Mouse (Mus musculus) heart, embryonic 16.5 days (tissue): ENCODE measurements around the gene Rassf8. TPM values are rescaled to one million over a fixed set of nuclear protein-coding genes. Genes with fewer than 3 reads are reported as not detected.

Source experiments
- ATAC-seq: fragments of 200-750 bp; cut with Nextera tagmentation; replicated peaks from 2 replicates; pipeline ENCODE4 v1.8.0; 2017; ENCODE audit warnings: moderate number of reproducible peaks; ENCODE audit not compliant: insufficient read depth, low FRiP score; ENCODE audit errors: extremely low read depth
- H3K27ac ChIP-seq: fragments of 300-500 bp; sonication (generic); 2 replicates; pipeline ENCODE4 v1.5.1; 2014; ENCODE audit warnings: mild to moderate bottlenecking, low read length, control low read depth, moderate library complexity
- H3K27me3 ChIP-seq: fragments of 300-500 bp; sonication (generic); 2 replicates; pipeline ENCODE4 v1.6.1; 2014; ENCODE audit warnings: low read length, mixed read lengths; ENCODE audit not compliant: control insufficient read depth, insufficient read depth
- H3K36me3 ChIP-seq: fragments of 300-500 bp; sonication (generic); 2 replicates; pipeline ENCODE4 v1.6.1; 2014; ENCODE audit not compliant: control insufficient read depth, insufficient read depth
- H3K4me1 ChIP-seq: fragments of 300-500 bp; sonication (generic); 2 replicates; pipeline ENCODE4 v1.6.1; 2014; ENCODE audit warnings: low read length, mixed read lengths; ENCODE audit not compliant: control insufficient read depth, insufficient read depth
- H3K4me2 ChIP-seq: fragments of 300-500 bp; sonication (generic); 2 replicates; pipeline ENCODE4 v1.6.1; 2014; ENCODE audit warnings: low read depth, mild to moderate bottlenecking, control low read depth, low read length
- H3K4me3 ChIP-seq: fragments of 300-500 bp; sonication (generic); 2 replicates; pipeline ENCODE4 v1.5.1; 2014; ENCODE audit warnings: mild to moderate bottlenecking, control low read depth, low read length
- H3K9ac ChIP-seq: fragments of 300-500 bp; sonication (generic); 2 replicates; pipeline ENCODE4 v1.6.1; 2014; ENCODE audit warnings: low read length, control low read depth
- H3K9me3 ChIP-seq: fragments of 300-500 bp; sonication (generic); replicated peaks from 2 replicates; pipeline ENCODE4 v1.6.1; 2016; ENCODE audit warnings: low read length; ENCODE audit not compliant: control insufficient read depth
- WGBS: fragments of 180-500 bp; shearing (Covaris S2); extraction: QIAGEN DNeasy Blood & Tissue Kit; methylation state at CpG from one replicate; pipeline ENCODE4 v1.1.7; 2014; 5-methylcytosine and 5-hydroxymethylcytosine counted together
- polyA plus RNA-seq: library from polyadenylated mRNA; unstranded; fragments of >200 nt; fragmentation: Nextera tagmentation; extraction: Ambion mirVana; gene quantifications from 2 replicates; pipeline ENCODE4 v1.2.1, GENCODE M21; 2015

Gene Rassf8
- polyA plus RNA-seq, 1 experiment from 2014 or later: 7.3 TPM

DNA sequence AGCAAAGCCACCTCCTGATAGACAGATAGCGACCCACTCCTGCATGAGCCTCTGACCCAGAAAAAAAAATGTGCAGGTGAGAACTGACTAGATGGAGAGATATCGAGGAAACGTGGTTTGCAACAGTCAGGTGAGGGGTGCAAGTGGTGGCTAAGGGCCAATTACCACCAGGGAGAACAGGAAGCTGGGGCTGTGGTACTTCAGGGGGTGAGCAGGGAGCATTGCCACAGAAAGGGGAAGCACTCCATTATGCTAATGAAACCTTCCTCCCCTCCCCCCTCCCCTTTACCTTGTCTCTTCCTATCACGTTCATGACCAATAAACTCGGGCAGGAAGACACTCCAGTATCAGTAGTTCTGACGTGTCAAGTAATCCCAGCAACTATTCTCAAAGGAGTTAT, 88.8 kb downstream of the Rassf8 start:
- no peak overlapping the region for H3K27ac ChIP-seq
- H3K9me3 ChIP-seq: no peaks in the 10 kb centered on the region
- 36% methylated on average over 6 of the region's 6 CpGs for WGBS
- H3K4me2 ChIP-seq: no peak overlapping the region
- ATAC-seq: no peak
- no peak overlapping the region for H3K9ac ChIP-seq
- H3K4me3 ChIP-seq: no peak overlapping the region
- no peaks in the 10 kb centered on the region for H3K36me3 ChIP-seq
- H3K4me1 ChIP-seq: peaks cover 3% of the 10 kb centered on the region
- no peaks in the 10 kb centered on the region for H3K27me3 ChIP-seq

DNA sequence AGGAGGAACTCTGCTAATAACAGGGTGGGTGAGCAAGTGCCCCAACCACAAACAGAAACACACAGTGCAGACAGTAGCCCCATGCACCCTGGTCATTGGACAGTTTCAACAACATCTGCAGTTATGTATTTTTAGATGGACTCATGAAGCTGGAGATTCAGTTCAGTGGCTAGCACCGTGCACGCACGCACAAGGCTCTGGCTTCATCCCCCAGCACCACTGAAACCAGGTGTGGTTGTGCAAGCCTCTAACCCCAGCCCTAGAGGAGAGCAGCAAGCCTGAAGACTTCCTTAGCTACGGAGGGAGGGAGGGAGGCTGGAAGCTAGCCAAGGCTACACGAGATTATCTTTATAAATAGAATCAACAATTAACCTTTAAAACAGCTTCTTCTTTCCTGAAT, 99.1 kb downstream of the Rassf8 start:
- Histone ChIP-seq H3K4me1 (peaks cover 10% of the 10 kb centered on the region), H3K27me3 (no peaks in the 10 kb centered on the region; the same call in 1 of the 2 replicates), H3K9ac (peak overlapping the region; percentile 28; the same call in 1 of the 2 replicates)

DNA sequence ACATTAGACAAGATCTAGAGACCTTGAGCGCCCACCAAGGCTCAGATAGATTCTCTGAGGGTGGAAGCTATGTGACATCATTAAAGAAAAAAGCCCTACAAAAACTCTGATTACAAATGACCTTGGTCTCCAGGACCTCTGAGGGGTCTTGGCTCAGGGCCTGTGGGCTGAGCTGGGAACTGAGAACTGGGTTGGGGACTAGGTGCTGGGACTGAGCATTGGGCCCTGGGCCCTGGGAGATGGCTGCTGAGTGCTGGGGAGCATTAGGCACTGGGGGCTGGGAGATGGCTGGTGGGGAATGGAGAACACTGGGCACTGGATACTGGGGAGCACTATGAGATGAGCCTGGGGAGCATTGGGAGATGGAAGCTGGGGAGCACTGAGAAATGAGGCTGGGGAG, 99.5 kb downstream of the Rassf8 start:
- Histone ChIP-seq H3K4me2 (no peak overlapping the region), H3K9ac (no peak overlapping the region), H3K9me3 (0 out of 2 replicates have a peak, but pooled peaks cover 2% of the 10 kb centered on the region), H3K36me3 (no peaks in the 10 kb centered on the region), H3K27me3 (no peaks in the 10 kb centered on the region; the same call in 1 of the 2 replicates), H3K4me1 (peaks cover 15% of the 10 kb centered on the region), H3K27ac (no peak overlapping the region), H3K4me3 (no peak overlapping the region)
- 71% methylated on average over 1 of the region's 1 CpGs for WGBS
- no peak for ATAC-seq

More for the DNA sequence above, 99.1 kb downstream of the Rassf8 start:
- WGBS: 30% methylated on average over 5 of the region's 5 CpGs
- H3K36me3 ChIP-seq: no peaks in the 10 kb centered on the region
- no peak overlapping the region for H3K4me2 ChIP-seq
- 0 out of 2 replicates have a peak, but pooled peaks cover 2% of the 10 kb centered on the region for H3K9me3 ChIP-seq
- ATAC-seq: 0 out of 2 replicates have a peak, but pooled peaks have one; percentile 4
- H3K4me3 ChIP-seq: no peak overlapping the region
- no peak overlapping the region for H3K27ac ChIP-seq

DNA sequence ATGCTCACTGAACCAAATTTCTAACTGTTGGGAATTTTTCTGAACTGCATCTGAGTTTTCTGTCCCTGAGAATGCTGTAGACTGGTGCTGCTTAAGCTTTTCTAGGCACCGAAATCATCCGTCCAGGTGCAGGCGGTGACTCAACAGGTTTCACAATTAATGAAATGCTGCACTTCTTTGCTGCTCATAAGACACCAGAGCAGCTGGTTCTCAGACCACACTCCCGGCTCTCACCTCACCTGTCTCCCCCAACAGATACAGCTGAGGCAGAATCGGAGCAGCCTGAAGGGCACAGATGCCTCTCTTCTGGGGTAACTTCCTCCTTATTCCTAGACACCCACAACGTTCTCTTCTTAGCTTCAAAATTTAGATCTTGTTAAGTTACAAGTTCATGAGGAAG, 100.4 kb downstream of the Rassf8 start:
- Histone ChIP-seq H3K27me3 (no peaks in the 10 kb centered on the region; the same call in 1 of the 2 replicates), H3K9ac (no peak overlapping the region), H3K36me3 (no peaks in the 10 kb centered on the region), H3K4me2 (no peak overlapping the region), H3K27ac (no peak overlapping the region), H3K4me1 (peaks cover 22% of the 10 kb centered on the region), H3K4me3 (no peak overlapping the region), H3K9me3 (0 out of 2 replicates have a peak, but pooled peaks cover 2% of the 10 kb centered on the region)
- ATAC-seq: no peak
- 81% methylated on average over 6 of the region's 6 CpGs for WGBS

DNA sequence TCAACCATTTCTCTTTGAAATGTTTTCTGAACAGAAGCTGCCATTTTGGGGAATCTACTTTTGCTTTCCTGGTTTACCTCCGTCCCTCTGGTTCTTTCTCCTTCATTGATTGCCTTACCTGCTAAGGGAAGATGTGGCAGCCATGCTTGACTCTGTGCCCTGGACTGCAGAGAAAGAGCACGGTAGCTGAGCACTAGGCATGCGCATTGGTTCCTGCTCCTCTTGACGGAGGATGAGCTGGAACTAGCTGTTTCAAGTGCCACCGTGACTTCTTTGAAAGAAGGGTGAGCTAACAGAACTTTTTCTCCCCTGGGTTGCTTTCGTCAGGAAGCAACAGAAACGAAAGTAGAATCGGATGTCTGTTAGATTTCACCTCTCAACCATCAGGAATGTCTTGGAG, 101.1 kb downstream of the Rassf8 start:
- 89% methylated on average over 8 of the region's 8 CpGs for WGBS
- Histone ChIP-seq H3K4me3 (no peak overlapping the region), H3K4me2 (no peak overlapping the region), H3K9ac (no peak overlapping the region), H3K4me1 (peaks cover 22% of the 10 kb centered on the region), H3K27ac (no peak overlapping the region), H3K36me3 (no peaks in the 10 kb centered on the region), H3K27me3 (no peaks in the 10 kb centered on the region; the same call in 1 of the 2 replicates), H3K9me3 (0 out of 2 replicates have a peak, but pooled peaks cover 2% of the 10 kb centered on the region)
- ATAC-seq: no peak

DNA sequence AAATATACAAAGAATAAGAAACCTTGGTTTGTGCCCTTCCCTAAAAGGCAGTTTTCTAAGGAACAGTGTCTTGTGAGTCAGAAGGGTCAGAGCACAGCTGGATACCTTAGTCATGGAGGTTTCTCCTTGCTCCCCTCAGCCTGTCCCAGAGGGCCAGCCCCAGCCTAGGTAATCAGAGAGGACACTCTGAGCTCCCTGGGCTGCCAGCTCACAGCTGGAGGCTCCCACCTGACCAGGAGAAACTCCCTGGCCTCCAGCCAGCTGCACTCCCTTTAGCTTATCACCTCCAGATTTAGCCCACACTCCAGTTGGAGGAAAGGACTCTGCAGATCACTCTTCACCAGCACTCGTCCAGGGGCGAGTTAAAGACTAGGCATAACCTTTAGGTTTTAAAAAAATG, 104.2 kb downstream of the Rassf8 start:
- WGBS: 12% methylated on average over 2 of the region's 2 CpGs
- Histone ChIP-seq H3K36me3 (no peaks in the 10 kb centered on the region), H3K9me3 (0 out of 2 replicates have a peak, but pooled peaks cover 2% of the 10 kb centered on the region), H3K9ac (peak overlapping the region; percentile 20; the same call in 1 of the 2 replicates), H3K4me3 (no peak overlapping the region), H3K4me1 (peaks cover 30% of the 10 kb centered on the region), H3K27me3 (no peaks in the 10 kb centered on the region; the same call in 1 of the 2 replicates), H3K27ac (peak overlapping the region; percentile 74), H3K4me2 (peak overlapping the region; percentile 45)
- ATAC-seq: peak; percentile 67

DNA sequence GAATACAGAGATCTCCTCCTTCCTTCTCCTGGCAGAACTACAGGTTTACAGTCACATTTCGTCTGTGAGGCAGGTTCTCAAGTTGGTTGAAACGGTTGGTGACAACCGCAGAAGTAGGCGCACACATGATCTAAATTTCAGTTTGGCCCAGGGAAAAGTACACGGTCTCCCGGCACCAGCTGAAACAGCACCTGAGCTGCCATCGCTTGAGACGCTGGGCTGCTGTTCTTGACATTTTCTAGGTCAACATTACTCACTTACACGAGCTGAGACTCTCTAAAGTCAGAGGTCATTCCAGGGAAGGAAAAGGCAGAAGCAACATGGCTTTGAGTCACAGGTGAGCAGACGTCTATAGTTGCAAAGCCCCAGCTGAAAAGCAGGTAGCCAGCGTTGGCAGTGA, 105.4 kb downstream of the Rassf8 start:
- Histone ChIP-seq H3K27me3 (no peaks in the 10 kb centered on the region; the same call in 1 of the 2 replicates), H3K27ac (no peak overlapping the region)

DNA sequence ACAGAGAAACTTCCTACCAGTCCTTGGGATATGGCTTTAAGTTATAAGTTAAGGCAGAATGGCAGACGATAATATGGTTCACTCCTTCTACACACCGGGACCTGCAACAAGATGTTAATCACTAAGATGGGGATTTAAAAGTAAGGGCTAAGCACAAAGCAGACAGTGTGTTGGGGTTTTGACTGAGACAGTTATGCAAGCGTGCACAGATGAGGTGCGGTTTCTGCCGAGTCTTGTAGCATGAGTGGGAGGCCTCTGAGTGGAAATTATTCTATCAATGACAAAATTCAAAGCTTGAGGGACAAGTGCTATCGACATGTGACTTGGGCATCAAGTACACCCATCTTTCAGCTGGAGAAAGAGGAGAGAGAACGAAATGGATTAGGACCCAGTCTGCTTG, 106.2 kb downstream of the Rassf8 start:
- no peak for ATAC-seq

More for the DNA sequence above, 105.4 kb downstream of the Rassf8 start:
- 0 out of 2 replicates have a peak, but pooled peaks cover 2% of the 10 kb centered on the region for H3K9me3 ChIP-seq
- H3K4me2 ChIP-seq: no peak overlapping the region
- no peak for ATAC-seq
- no peak overlapping the region for H3K9ac ChIP-seq
- H3K4me3 ChIP-seq: no peak overlapping the region
- no peaks in the 10 kb centered on the region for H3K36me3 ChIP-seq
- WGBS: 71% methylated on average over 11 of the region's 11 CpGs
- H3K4me1 ChIP-seq: peaks cover 31% of the 10 kb centered on the region

DNA sequence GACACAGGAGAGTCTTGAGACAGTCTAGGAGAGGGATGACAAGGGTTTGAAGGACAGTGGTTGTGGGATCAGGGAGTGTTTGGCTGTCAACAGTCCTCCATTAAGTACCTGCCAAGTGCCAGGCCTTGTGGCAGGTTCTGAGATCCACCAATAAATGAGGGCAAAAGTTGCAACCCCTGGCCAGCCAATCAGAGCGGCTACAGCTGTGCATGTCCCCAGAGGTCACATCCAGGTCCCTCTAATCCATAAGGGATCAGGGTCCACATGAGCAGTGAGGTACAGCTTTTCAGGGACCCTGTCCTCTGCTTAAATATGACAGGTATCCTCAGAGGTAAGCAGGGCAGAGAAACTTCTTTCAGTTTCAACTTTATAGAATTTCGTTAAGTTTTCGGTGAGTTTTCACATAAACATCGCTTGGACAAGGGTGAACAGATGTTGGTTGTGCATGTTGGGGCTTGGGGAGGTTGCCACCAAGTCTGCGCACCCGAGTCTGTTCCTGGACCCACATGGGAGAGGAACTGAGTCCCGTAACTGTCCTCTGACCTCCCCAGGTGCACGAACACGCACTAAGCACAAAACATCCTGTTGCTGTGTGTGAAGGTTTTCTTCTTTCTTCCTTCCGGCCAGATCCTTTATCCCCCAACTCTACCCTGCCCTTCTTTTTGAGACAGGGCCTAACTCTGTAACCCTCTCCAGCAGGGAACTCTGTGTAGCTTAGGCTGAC, 107.0 kb downstream of the Rassf8 start:
- no peak overlapping the region for H3K9ac ChIP-seq
- 0 out of 2 replicates have a peak, but pooled peaks cover 1% of the 10 kb centered on the region for H3K9me3 ChIP-seq
- H3K36me3 ChIP-seq: no peaks in the 10 kb centered on the region
- peaks cover 31% of the 10 kb centered on the region for H3K4me1 ChIP-seq
- no peak for ATAC-seq
- H3K27me3 ChIP-seq: no peaks in the 10 kb centered on the region
- H3K4me2 ChIP-seq: no peak overlapping the region
- H3K4me3 ChIP-seq: no peak overlapping the region
- no peak overlapping the region for H3K27ac ChIP-seq
- 90% methylated on average over 10 of the region's 10 CpGs for WGBS

More for the DNA sequence above, 106.2 kb downstream of the Rassf8 start:
- Histone ChIP-seq H3K9me3 (0 out of 2 replicates have a peak, but pooled peaks cover 2% of the 10 kb centered on the region), H3K4me2 (no peak overlapping the region), H3K27ac (no peak overlapping the region), H3K9ac (no peak overlapping the region), H3K4me1 (peaks cover 31% of the 10 kb centered on the region), H3K36me3 (no peaks in the 10 kb centered on the region), H3K4me3 (no peak overlapping the region), H3K27me3 (no peaks in the 10 kb centered on the region)
- 90% methylated on average over 7 of the region's 7 CpGs for WGBS
